Mouse (Mus musculus) cerebellum, adult 11 months (tissue): ENCODE data around the gene Rab5if.
"Not testable (repeated sequence)": the region's sequence is repeated elsewhere in the genome, so short reads cannot be mapped to it uniquely, and the experiment has no call there.

Experiments
- DNase-seq: peaks from one replicate; pipeline ENCODE4 v3.0.0; 2022

The Rab5if gene

DNA sequence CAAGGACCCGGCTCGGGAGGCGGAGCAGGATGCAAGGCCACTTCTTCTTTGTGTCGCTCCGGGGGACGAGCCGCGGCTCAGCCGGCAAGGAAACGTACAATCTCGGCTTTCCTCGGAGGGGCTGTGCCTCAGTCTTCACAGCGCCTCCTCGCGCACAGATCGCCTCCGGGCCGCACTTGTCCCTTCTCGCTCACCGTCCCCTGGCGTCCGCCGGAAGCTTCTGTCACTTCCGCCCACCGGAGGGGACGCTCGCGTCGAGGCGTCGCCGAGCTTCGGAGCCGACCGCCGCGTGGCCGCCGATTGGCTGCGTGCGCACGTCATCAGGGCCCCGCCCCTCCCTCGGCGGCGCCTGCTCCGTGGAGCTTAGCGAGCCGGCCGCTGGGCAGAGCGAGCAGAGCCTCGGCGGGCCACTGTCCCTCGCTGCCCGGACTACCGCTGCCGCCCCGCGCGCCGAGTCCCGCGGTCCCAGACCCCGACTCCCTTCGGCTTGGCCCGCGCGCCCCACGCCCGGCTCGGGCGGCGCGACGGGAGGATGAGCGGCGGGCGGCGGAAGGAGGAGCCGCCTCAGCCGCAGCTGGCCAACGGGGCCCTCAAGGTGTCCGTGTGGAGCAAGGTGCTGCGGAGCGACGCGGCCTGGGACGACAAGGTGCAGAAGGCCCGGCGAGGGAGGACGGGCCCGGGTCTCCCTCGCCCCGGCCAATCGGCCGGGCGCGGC is at the start of gene Rab5if:
Gene Rab5if, plus strand, starts transcription at position 357 of the 715 bp plus-strand sequence.
- peak; percentile 97 for DNase-seq

DNA sequence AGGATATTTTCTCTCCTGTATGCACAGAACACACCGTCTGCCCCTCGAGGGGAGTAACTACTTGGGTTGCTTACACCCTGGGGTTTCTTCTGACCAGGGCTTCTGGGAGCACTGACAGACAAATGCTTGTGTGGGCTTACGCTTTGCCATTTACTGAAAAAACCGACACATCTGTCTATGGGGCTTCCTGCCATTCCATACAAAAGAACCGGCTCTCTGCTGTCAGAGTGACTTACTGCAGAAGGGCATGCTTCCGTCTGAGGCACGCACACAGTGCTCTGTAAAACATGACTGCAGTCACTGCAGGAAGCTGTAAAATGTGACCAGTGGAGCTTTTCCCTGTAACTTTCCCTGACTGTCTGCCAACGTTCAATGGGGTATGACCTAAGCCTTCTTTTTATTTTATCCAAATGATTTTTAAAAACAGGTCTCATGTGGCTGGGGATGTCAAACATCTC is 48.6 kb upstream of the Rab5if start:
- no peak for DNase-seq

DNA sequence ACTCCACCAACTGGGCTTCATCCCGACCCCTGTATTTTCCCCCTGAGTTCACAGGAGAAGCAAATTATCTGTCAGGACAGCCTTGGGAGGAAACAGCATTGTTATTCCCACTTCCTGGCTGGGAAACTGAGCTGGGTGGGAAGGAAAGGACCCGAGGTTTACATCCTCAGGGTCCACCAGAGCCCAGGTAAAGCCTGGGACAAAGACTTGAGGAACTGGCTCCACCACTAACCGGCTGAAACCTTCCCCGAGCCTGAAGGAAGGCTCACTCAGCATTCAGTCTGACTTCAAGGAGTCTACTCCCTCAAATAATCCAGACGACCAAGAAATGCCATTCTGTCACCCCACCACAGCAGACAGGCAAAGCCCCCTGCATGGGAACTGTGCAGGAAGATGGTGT is 48.0 kb upstream of the Rab5if start:
- no peak for DNase-seq

DNA sequence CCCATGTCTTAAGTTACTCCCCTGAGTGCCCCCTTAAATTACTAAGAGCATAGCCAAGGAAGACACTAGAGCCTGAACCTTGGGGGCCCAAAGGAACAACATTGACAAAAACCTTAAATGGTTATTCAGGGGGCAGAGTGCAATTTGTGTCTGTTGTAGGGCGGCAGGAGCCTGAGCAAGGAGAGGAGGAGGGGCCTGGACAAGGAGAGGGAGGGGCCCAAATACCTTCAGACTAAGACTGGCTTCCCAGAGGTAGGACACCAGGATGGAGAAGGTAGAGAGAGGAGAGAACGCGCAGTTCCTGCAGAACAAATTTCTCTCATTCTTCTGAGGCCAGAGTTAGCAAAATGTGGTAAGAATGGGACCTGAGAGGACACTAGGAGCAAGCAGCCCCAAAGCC is 47.5 kb upstream of the Rab5if start:
- no peak for DNase-seq

DNA sequence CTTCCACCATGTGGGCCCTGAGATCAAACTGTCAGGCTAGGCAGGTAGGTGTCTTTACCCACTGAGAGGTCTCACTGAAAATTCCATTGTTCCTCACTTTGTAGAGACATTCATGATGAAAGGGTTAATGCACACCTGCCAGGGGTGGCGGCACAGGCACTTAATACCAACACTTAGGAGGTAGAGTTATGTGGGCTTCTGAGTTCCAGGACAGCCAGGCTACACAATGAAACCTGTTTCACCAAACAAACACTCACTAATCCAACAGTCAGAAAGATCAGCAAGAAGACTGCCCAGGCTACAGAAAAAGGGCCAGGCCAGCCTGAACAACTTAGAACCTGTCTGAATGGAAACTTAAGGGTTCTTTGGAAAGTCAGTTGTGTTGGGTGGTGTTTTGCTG is 46.8 kb upstream of the Rab5if start:
- no peak for DNase-seq

DNA sequence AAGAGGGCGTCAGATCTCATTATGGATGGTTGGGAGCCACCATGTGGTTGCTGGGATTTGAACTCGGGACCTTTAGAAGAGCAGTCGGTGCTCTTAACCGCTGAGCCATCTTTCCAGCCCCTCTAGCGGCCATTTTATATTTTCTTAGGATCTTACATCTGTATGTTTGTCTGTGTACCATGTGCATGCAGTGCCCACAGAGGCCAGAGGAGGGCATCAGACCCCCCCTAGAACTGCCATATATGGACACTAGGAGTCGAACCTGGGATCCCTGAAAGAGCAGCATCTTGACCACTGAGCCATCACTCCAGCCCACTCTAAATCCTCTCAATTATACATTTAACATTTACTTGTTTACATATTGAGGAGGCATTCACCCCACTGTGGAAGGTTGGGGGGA is 37.8 kb upstream of the Rab5if start:
- not testable (repeated sequence) for DNase-seq

DNA sequence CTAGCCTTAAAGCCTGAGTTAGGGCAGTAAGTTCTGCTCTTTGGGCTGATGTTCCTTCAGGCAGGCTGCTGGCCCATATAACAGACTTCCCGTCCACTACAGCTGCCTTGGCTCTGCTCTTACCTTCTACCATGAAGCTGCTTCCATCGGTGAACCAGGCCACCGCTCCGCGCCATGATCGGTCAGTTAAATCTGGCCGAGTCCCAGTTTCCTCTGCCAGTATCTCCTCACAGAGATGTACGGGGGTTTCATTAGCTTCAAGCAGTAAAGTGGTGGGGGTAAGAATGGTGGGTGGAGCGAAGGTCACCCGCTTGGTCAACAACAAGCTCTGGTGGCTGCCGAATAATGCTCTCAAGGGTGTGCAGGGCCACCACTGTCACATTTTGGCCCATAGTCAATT is 28.6 kb upstream of the Rab5if start:
- DNase-seq = no peak

DNA sequence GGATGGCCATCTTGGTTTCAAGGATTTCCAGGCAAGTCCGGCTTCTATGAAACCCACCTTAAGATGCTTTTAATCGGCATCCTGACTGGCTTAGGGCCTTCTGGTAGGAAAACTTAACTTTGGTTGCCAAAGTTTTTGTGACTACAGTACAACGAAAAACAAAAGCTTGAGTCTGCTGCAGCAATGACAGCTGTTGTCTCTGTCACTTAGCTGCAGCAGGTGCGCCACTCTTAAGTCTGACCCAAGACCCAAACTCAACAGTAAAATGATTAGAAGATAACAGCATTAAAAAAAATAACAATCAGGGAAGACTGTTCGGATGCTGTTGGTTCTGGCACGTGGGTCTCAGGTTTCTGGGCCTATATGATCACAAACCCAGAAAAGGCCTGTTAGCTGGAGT is 24.1 kb upstream of the Rab5if start:
- no peak for DNase-seq

DNA sequence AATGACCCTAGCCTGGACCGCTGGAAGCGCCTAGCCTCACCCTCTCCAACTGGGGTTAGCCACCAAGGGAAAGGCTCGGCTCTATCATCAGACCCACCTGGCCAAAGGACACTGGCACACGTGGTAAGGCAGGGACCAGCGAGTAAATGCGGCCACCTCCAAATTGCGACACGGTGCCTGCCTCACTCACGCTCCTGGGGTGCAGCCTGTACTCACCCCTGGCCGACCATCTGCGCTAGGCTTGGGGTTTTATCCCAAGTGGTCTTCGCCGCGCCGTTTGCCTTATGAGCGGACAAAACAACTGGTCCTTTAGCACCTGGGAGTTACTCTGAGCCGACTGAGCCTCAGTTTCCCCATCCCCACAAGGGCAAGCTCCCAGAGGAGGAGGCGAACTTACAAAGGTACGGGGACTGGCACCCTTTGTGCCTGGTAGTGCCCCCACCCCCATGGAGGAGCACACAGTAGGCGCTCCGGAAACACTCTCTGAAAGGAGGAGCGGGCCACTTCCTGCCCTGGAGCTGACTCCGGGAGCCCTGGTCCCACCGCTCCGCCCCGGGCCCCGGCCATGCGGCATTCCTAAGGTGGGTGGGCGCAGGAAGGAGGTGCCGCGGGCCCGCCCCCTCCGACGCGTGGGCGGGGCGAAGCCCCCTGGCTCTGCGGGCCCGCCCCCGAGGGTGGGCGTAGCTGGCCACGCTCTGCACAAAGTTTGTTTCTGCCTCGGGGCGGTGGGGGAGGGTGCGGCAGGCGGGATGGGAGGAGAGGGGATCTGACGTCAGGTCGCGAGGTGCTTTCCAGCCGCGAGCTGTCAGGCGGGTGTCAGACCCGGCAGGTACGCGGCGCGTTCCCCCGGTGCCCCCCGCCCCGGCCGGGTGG is 23.4 kb upstream of the Rab5if start, which contains the start of gene Tgif2:
Gene Tgif2, plus strand, starts transcription at position 689 of the 873 bp plus-strand sequence.
- no peak for DNase-seq

DNA sequence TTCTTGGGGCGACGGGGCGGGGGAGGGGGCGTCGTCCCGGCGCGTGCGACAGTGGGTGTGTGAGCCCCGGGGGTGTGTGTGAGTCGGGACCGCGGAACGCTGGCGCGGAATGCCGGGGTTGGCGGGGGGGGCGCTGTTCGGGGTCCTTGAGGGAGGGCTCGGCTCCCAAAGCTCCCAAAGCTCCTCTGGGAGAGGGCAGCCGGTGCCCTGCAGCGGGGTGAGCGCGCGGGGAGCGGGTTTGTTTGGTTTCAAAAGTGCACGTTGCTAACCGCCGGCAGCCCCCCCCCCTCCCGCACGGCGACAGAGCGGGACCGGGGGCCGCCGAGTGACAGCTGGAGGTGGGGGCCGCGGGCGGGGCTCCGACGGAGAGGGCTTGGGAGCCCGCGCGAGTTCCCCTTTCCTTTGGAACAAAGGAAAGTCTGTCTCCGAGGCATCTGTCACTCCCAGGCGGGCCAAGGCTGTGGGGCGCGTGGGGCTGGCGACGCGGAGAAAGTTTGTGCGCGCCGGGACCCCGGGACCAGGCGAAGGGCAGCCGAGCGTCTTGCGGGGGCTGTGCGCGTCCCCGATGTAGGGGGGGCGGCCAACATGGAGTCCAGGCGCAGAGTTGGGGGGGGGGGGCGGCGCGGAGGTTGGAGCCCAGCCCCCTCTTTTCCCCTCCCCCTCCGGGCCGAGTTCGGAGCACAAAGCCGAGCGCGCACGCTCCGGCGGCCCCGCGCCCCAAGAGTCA is 22.5 kb upstream of the Rab5if start:
- DNase-seq = no peak

DNA sequence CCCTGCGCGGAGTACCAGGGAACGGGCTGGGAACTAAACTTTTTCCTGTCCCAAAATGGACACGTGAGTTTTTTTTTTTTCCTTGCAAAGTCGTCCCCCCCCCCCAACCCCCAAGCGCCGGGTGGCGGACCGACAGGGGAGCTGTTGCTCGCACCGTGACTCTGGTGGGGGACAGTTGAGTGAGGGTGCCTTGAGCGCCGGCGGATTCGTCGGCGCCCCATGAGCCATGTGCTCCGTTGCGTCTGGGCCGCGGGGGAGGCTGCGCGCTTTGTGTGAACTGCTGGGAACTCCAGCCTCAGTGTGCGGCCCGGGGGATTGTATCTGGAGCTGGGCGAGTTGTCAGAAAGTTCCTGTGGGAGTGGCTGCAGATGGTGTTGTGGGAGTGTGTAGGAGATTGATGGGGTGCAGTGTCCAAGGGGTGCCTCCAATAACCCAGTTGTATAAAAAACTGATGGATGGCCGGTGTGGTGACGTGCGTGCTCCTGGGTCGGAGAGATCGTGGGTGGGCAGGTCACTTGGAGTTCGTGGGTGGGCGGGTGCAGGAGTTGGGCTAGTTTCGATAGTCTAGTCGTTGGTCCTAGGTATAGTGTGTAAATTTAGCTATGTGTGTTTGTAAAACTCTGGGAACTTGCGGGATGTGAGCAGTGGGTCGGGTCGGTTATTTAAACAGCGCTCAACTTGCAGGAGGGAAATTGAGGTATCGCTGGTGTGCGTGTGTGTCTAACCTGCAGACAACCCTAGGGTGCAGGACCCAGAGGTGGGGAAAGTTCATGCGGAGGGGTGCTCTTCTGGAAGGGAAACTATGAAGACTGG is 21.7 kb upstream of the Rab5if start:
- no peak for DNase-seq

DNA sequence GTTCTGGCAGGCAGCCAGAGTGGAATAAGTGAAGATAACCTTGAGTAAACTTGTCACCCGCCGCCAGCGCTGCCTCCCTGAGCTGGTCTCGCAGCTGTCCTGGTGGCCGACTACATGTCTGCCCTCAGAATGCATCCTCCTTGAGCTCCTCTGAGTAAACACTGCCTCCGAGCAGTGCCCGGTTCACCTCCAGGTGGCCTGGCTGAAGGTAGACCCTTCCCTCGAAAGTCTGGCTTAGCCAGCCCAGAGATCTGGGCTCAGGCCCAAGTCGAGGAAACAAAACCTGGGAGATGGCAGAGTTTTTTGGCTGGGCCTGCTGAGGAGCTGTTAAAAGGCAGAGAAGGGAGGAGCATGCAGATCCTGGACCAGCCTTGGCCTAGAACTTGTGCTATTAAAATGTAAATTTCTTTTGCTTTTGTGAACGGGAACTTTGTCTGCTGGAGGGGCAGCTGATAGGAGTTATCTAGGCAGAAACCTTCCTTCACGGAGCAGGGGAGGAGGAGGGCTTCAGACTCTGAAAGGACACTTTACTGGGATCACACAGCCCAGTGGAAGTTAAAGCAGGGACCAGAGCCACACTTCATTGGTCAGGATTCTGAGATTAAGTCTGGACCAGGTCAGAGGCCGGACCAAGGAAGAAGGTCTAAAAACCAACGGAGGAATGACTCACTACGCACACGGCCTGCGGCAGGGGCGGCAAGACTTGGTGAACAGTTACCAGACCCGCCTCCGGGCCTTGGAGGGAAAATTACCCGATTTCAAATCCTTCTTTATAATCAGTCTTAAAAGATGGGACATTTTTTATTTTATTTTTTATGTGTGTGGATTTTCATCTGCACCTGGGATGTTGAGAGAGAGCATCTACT is 20.9 kb upstream of the Rab5if start:
- DNase-seq = no peak

DNA sequence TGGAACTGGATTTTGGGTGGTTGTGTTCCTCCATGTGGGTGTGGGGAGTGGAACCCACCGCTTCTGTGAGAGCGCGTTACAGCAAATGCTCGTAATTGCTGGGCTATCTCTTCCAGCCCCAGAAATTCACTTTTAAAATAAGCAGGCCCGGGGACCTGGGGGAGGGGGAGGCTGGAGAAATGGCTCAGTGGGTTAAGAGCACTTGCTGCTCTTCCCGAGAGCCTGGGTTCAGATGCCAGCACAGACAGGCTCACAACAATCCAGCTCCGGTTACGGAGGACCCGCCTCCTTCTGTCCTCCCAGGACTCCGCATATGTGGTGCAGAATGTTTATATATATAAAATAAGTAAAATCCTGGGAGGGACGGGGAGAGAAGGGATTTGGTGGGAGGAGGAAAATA is 20.2 kb upstream of the Rab5if start:
- DNase-seq = no peak

DNA sequence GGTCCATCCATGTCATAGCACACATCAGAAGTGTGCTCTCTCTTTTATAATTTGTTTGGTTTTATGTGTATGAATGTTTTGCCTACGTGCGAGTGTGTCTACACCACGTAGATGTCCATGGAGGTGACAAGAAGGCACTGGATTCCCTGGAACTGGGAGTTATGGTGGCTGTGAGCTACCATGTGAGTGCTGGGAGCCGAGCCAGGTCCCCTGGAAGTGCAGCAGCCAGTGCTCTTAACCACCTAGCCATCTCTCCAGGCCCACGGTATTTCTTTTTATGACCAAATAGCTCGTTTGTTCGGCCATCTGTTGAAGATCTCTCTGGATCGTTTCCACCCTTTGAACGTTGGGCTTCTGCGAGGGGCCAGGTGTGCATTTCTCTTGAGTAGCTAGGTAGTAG is 19.6 kb upstream of the Rab5if start:
- DNase-seq = no peak

DNA sequence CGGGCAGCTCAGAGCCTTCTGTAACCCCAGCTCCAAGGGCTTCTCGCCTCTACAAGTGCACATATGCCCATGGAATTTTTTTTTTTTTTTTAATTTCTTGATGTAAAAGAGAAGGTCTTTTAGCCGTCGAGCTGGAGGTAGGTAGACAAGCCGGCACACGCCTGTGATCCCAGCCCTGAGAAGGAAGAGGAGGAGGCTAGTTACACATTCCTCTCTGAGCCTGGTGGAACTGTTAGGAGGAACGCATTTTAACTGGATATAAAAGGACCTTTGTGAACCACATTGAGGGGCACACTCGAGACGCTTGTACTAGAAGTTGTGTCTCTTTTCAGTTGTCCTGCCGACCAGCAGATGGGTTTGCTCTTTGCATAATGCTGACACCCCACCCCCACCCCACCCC is 18.2 kb upstream of the Rab5if start:
- no peak for DNase-seq

DNA sequence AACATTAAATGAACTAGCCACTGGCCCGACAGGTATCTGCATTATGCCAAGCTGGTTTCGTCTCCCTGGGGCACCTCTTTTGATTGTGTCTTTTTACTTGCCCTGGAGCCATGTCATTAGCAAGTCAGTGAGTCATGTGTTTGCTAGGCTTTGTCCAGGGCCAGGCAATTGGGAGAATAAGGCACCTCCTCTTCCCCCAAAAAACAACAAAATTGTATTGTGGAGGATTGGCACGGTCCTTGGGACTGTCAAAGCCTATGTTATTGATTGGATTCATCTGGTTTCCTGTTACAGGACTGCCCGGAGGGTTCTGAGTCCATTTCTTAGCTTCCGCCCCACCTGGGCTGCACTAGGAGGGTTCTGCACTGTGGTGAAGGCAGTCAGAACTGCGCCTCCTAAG is 15.3 kb upstream of the Rab5if start:
- DNase-seq = no peak

DNA sequence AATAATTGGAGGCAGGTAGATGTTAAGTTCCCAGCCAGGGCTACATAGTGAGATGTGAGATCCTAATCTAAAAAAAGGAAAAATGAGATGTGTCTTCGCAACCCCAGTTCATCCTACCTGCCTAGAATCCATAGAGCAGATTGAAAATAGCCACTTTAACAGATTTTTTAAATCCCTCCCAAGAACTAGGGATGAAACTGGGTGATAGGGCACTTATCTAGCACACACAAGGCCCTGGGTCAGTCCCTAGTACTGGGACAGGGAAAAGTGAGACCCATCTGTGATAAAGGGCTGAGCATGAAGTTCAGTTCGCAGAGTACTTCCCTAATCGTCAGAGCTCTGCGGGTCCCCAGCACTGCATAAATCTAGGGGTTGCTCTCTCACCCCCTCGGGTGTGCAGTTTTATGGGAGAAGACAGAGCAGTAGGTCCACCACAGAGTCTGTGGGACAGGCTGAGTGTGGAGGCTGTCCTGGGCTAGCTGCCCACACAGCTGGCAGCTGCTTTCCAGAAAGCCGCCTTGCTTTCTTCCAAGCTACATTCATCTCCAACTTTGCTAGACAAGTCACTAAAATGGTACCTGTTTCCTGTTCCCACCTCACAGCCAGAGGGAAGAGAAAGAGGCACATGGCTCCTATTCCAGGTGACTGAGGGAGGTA is 14.3 kb upstream of the Rab5if start:
- DNase-seq = no peak

DNA sequence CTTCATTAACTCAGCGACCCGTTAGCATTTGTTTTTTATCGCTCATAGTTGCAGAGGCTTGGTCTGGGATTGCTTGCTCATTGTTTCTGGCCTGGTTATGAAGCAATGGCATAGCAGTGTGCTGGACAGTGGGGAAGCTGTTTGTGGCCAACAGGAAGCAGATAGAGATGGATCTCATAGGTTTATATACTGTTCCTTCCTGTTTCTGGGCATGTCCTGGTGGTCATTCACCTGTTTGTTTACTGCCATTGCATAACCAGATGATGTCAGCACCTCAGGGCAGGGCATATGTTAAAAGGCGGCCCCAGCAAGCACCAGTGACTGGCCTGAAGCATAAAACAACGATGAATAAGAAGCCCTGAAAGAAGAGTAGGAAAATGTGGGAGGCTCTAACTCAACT is 12.4 kb upstream of the Rab5if start:
- DNase-seq = no peak

DNA sequence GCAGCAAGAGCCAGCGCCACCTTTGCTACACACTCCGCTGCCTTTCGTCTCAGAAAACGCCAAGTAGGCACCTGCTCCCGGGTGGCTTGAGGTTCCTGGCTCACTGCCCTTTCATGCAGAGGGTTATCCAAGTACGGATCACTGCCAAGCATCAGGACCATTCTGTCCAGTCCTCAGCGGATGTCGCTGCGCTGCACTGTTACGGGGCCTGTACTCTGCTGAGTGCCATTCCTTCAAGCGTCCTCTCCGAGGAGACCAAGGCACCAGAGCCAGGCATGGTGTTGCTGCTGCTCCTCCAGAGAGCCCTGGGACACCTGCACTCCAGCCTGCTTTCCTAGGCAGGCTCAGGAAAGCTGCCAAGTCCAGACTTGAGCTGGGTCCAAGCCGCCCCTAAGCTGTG is 9.3 kb upstream of the Rab5if start:
- DNase-seq = not testable (repeated sequence)

DNA sequence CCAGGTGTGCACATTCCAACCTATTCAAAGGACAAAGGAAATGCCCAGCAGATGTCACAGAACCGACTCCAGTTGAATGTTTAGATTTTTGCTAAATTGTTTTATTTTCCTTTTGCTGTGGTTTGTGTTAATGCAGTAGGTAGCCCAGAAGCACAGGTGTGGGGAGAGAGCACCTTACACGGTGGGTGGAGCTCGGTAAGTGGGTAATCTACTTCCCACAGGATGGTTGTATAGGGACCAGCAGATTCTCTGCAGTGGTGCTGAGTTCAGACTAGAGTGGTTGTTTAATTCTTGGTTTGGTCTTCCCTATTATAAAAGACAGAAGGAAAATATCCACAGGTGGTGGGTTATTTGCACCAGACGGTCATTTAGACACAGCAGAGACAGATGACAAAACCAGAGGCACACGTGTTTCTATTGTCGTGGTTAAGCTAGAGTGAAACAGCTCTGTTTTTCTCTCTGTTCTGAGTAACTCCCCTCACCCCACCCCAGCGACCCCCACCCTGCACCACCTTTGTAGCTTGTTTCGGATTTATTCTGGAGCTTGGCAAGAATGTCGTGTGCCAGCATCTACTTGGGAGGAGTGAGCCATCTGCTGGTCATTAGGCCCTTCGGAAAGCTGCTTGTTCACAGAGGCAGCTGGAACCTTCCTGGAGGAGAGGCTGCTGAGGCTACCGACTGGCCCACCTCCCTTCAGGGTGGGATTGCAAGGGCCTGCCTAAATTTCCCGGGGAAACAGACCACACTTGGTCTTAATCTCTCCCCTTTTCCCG is 8.7 kb upstream of the Rab5if start:
- DNase-seq = not testable (repeated sequence)
